Mouse (Mus musculus) ovary, adult 10 weeks (tissue): ENCODE results near the gene Dynlt1b. TPM values are rescaled to one million over a fixed set of nuclear protein-coding genes. Genes with fewer than 3 reads are reported as not detected.

ENCODE experiments used
- polyA plus RNA-seq: library from polyadenylated mRNA; stranded (reverse); fragments of 350-450 nt; fragmentation: Illumina TruSeq; extraction: RNeasy Lipid Tissue Mini Kit (QIAGEN cat#74804); gene quantifications from one replicate; pipeline ENCODE4 v1.2.3, GENCODE M21; 2014

The Dynlt1b gene
- polyA plus RNA-seq, result 52.9 TPM

GRCm38 (mm10) chr17:6429945-6430344, at the start of gene Dynlt1b:
Gene Dynlt1b, plus strand, starts transcription at chr17:6430112.

Other genes with a start within 250 kb of the Dynlt1b start
- gene Tmem181a, start 173.3 kb upstream of the Dynlt1b start, polyA plus RNA-seq, result 15.0 TPM
- 3.1 TPM for gene Dynlt1a, start 112.6 kb upstream of the Dynlt1b start, polyA plus RNA-seq
- gene Dynlt1c, start 171.6 kb downstream of the Dynlt1b start, polyA plus RNA-seq, result 10.9 TPM
- 60.1 TPM for gene Dynlt1f, start 225.8 kb downstream of the Dynlt1b start, polyA plus RNA-seq
- 0.51 TPM for gene Sytl3, start 229.0 kb downstream of the Dynlt1b start, polyA plus RNA-seq